Mouse (Mus musculus) liver, embryonic 11.5 days (tissue): ENCODE data around the gene Pigv. TPM values are rescaled to one million over a fixed set of nuclear protein-coding genes. Genes with fewer than 3 reads are reported as not detected.

Experiments used
- ATAC-seq: fragments of 200-750 bp; cut with Nextera tagmentation; replicated peaks from 2 replicates; pipeline ENCODE4 v1.8.0; 2017; ENCODE audit warnings: moderate number of reproducible peaks, mild to moderate bottlenecking, moderate TSS enrichment, moderate library complexity; ENCODE audit not compliant: low FRiP score
- DNase-seq: peaks from one replicate; pipeline ENCODE4 v3.0.0-alpha.2; 2017; ENCODE audit warnings: low spot score
- H3K27ac ChIP-seq: fragments of 300-500 bp; sonication (generic); 2 replicates; pipeline ENCODE4 v1.5.1; 2014; ENCODE audit warnings: mild to moderate bottlenecking, low read depth, low read length, control low read depth
- H3K27me3 ChIP-seq: fragments of 300-500 bp; sonication (generic); replicated peaks from 2 replicates; pipeline ENCODE4 v1.6.1; 2014; ENCODE audit warnings: low read length, mixed read lengths; ENCODE audit not compliant: control insufficient read depth, insufficient read depth
- H3K36me3 ChIP-seq: fragments of 300-500 bp; sonication (generic); 2 replicates; pipeline ENCODE4 v1.6.1; 2014; ENCODE audit warnings: mild to moderate bottlenecking, low read length, moderate library complexity, mixed read lengths; ENCODE audit not compliant: control insufficient read depth, insufficient read depth
- H3K4me1 ChIP-seq: fragments of 300-500 bp; sonication (generic); replicated peaks from 2 replicates; pipeline ENCODE4 v1.6.1; 2014; ENCODE audit warnings: low read length, mixed read lengths; ENCODE audit not compliant: control insufficient read depth, insufficient read depth
- H3K4me2 ChIP-seq: fragments of 300-500 bp; sonication (generic); 2 replicates; pipeline ENCODE4 v1.6.1; 2014; ENCODE audit warnings: mild to moderate bottlenecking, control low read depth, moderate library complexity
- H3K4me3 ChIP-seq: fragments of 300-500 bp; sonication (generic); 2 replicates; pipeline ENCODE4 v1.5.1; 2014; ENCODE audit warnings: low read depth, low read length, control low read depth
- H3K9ac ChIP-seq: fragments of 300-500 bp; sonication (generic); 2 replicates; pipeline ENCODE4 v1.6.1; 2014; ENCODE audit warnings: low read depth, low read length, control low read depth
- H3K9me3 ChIP-seq: fragments of 300-500 bp; sonication (generic); 2 replicates; pipeline ENCODE4 v1.6.1; 2016; ENCODE audit warnings: low read length, inconsistent platforms, mixed read lengths; ENCODE audit not compliant: control insufficient read depth
- WGBS: fragments of 180-500 bp; shearing (Covaris S2); extraction: QIAGEN DNeasy Blood & Tissue Kit; methylation state at CpG from one replicate; pipeline ENCODE4 v1.1.7; 2014; 5-methylcytosine and 5-hydroxymethylcytosine counted together
- polyA plus RNA-seq: library from polyadenylated mRNA; unstranded; fragments of >200 nt; fragmentation: Nextera tagmentation; extraction: Ambion mirVana; gene quantifications from 2 replicates; pipeline ENCODE4 v1.2.1, GENCODE M21; 2014

Gene Pigv
- polyA plus RNA-seq, 1 experiment from 2014 or later: 15.0 TPM

- DNase-seq (no peak), ATAC-seq (no peak)
- no peak overlapping the region for H3K4me2 ChIP-seq
- no peak overlapping the region for H3K27ac ChIP-seq
- no peak overlapping the region for H3K9ac ChIP-seq
- H3K4me3 ChIP-seq: no peak overlapping the region
- H3K36me3 ChIP-seq: peaks cover 4% of the 10 kb centered on the region; the same call in 1 of the 2 replicates
- no peaks in the 10 kb centered on the region for H3K27me3 ChIP-seq
- WGBS: 72% methylated on average over 2 of the region's 2 CpGs
- H3K4me1 ChIP-seq: peaks cover 30% of the 10 kb centered on the region
- no peaks in the 10 kb centered on the region for H3K9me3 ChIP-seq
These were observed 43.9 kb downstream of the Pigv start for GRCm38 (mm10) chr4:133628517-133628916.

- Histone ChIP-seq H3K4me3 (no peak overlapping the region), H3K9me3 (no peaks in the 10 kb centered on the region), H3K27me3 (no peaks in the 10 kb centered on the region), H3K27ac (no peak overlapping the region), H3K9ac (no peak overlapping the region), H3K36me3 (peaks cover 4% of the 10 kb centered on the region; the same call in 1 of the 2 replicates), H3K4me2 (no peak overlapping the region), H3K4me1 (peaks cover 26% of the 10 kb centered on the region)
- ATAC-seq (no peak), DNase-seq (no peak)
- 91% methylated on average over 14 of the region's 14 CpGs for WGBS
These were observed 45.4 kb downstream of the Pigv start for GRCm38 (mm10) chr4:133627039-133627438.

GRCm38 (mm10) chr4:133626621-133627020 lies 45.8 kb downstream of the Pigv start:
- H3K9me3 ChIP-seq: no peaks in the 10 kb centered on the region
- WGBS: 85% methylated on average over 9 of the region's 9 CpGs
- no peak overlapping the region for H3K4me3 ChIP-seq
- H3K27ac ChIP-seq: no peak overlapping the region; the same call in 1 of the 2 replicates
- DNase-seq: no peak
- peaks cover 4% of the 10 kb centered on the region; the same call in 1 of the 2 replicates for H3K36me3 ChIP-seq
- H3K4me1 ChIP-seq: peaks cover 22% of the 10 kb centered on the region
- no peaks in the 10 kb centered on the region for H3K27me3 ChIP-seq
- H3K4me2 ChIP-seq: no peak overlapping the region
- no peak for ATAC-seq
- no peak overlapping the region for H3K9ac ChIP-seq

- Histone ChIP-seq H3K27me3 (no peaks in the 10 kb centered on the region), H3K36me3 (peaks cover 4% of the 10 kb centered on the region; the same call in 1 of the 2 replicates), H3K27ac (peak overlapping the region; percentile 23; the same call in 1 of the 2 replicates), H3K9ac (no peak overlapping the region), H3K4me3 (no peak overlapping the region), H3K4me1 (peaks cover 22% of the 10 kb centered on the region), H3K9me3 (no peaks in the 10 kb centered on the region), H3K4me2 (no peak overlapping the region)
- 55% methylated on average over 5 of the region's 5 CpGs for WGBS
- DNase-seq (no peak), ATAC-seq (no peak; the same call in 1 of the 2 replicates)
These were observed 46.2 kb downstream of the Pigv start for GRCm38 (mm10) chr4:133626221-133626620.

- Histone ChIP-seq H3K9me3 (no peaks in the 10 kb centered on the region), H3K9ac (0 out of 2 replicates have a peak overlapping the region, but pooled peaks have one; percentile 7), H3K4me1 (peaks cover 20% of the 10 kb centered on the region), H3K27me3 (no peaks in the 10 kb centered on the region), H3K27ac (peak overlapping the region; percentile 23; the same call in 1 of the 2 replicates), H3K4me3 (no peak overlapping the region), H3K36me3 (peaks cover 4% of the 10 kb centered on the region; the same call in 1 of the 2 replicates), H3K4me2 (no peak overlapping the region)
- 42% methylated on average over 11 of the region's 11 CpGs for WGBS
- ATAC-seq: peak; percentile 35; the same call in 1 of the 2 replicates
- DNase-seq: no peak
These were observed 46.8 kb downstream of the Pigv start for GRCm38 (mm10) chr4:133625621-133626071.

- H3K4me1 ChIP-seq: peaks cover 20% of the 10 kb centered on the region
- no peak overlapping the region for H3K4me2 ChIP-seq
- H3K27ac ChIP-seq: no peak overlapping the region; the same call in 1 of the 2 replicates
- H3K36me3 ChIP-seq: peaks cover 4% of the 10 kb centered on the region; the same call in 1 of the 2 replicates
- H3K27me3 ChIP-seq: no peaks in the 10 kb centered on the region
- peak; percentile 84 for ATAC-seq
- H3K9me3 ChIP-seq: no peaks in the 10 kb centered on the region
- no peak overlapping the region for H3K4me3 ChIP-seq
- DNase-seq: no peak
- H3K9ac ChIP-seq: no peak overlapping the region
- 61% methylated on average over 7 of the region's 7 CpGs for WGBS
These were observed 47.6 kb downstream of the Pigv start for GRCm38 (mm10) chr4:133624830-133625229.

GRCm38 (mm10) chr4:133622161-133622695 lies 50.2 kb downstream of the Pigv start:
- Histone ChIP-seq H3K27me3 (no peaks in the 10 kb centered on the region), H3K4me2 (no peak overlapping the region), H3K9me3 (no peaks in the 10 kb centered on the region), H3K4me3 (no peak overlapping the region), H3K9ac (no peak overlapping the region), H3K27ac (no peak overlapping the region), H3K4me1 (peaks cover 20% of the 10 kb centered on the region), H3K36me3 (peaks cover 4% of the 10 kb centered on the region; the same call in 1 of the 2 replicates)
- 71% methylated on average over 10 of the region's 11 CpGs for WGBS
- ATAC-seq: no peak
- no peak for DNase-seq

- 77% methylated on average over 8 of the region's 8 CpGs for WGBS
- ATAC-seq: no peak
- H3K27me3 ChIP-seq: no peaks in the 10 kb centered on the region
- H3K27ac ChIP-seq: no peak overlapping the region
- DNase-seq: no peak
- no peak overlapping the region for H3K4me3 ChIP-seq
- no peak overlapping the region for H3K9ac ChIP-seq
- H3K4me1 ChIP-seq: peaks cover 15% of the 10 kb centered on the region
- no peak overlapping the region for H3K4me2 ChIP-seq
- no peaks in the 10 kb centered on the region for H3K9me3 ChIP-seq
- no peaks in the 10 kb centered on the region for H3K36me3 ChIP-seq
These were observed 51.8 kb downstream of the Pigv start for GRCm38 (mm10) chr4:133620668-133621067.
